Mouse (Mus musculus) embryonic facial prominence, embryonic 14.5 days (tissue): Measurements from ENCODE around the gene Plxna1. TPM values are rescaled to one million over a fixed set of nuclear protein-coding genes. Genes with fewer than 3 reads are reported as not detected.

ENCODE experiments used
- ATAC-seq: fragments of 200-750 bp; cut with Nextera tagmentation; 2 replicates; pipeline ENCODE4 v1.8.0; 2017; ENCODE audit warnings: low read depth, moderate number of reproducible peaks, moderate TSS enrichment
- DNase-seq: peaks from one replicate; pipeline ENCODE4 v3.0.0-alpha.2; 2015; ENCODE audit warnings: low spot score
- H3K27ac ChIP-seq: fragments of 300-500 bp; sonication (generic); replicated peaks from 2 replicates; pipeline ENCODE4 v1.5.1; 2014; ENCODE audit warnings: low read depth, mild to moderate bottlenecking, low read length, moderate library complexity
- H3K27me3 ChIP-seq: fragments of 300-500 bp; sonication (generic); replicated peaks from 2 replicates; pipeline ENCODE4 v1.6.1; 2014; ENCODE audit warnings: low read length; ENCODE audit not compliant: control insufficient read depth, insufficient read depth
- H3K36me3 ChIP-seq: fragments of 300-500 bp; sonication (generic); 2 replicates; pipeline ENCODE4 v1.6.1; 2014; ENCODE audit warnings: low read length, mixed read lengths; ENCODE audit not compliant: control insufficient read depth, insufficient read depth
- H3K4me1 ChIP-seq: fragments of 300-500 bp; sonication (generic); 2 replicates; pipeline ENCODE4 v1.6.1; 2014; ENCODE audit warnings: antibody characterized with exemption, low read length; ENCODE audit not compliant: control insufficient read depth, insufficient read depth
- H3K4me2 ChIP-seq: fragments of 300-500 bp; sonication (generic); 2 replicates; pipeline ENCODE4 v1.6.1; 2014; ENCODE audit warnings: low read depth, mild to moderate bottlenecking, low read length, moderate library complexity, mixed read lengths
- H3K4me3 ChIP-seq: fragments of 300-500 bp; sonication (generic); 2 replicates; pipeline ENCODE4 v1.5.1; 2014; ENCODE audit warnings: low read depth, mild to moderate bottlenecking, low read length
- H3K9ac ChIP-seq: fragments of 300-500 bp; sonication (generic); 2 replicates; pipeline ENCODE4 v1.6.1; 2014; ENCODE audit warnings: low read depth, mild to moderate bottlenecking, low read length, moderate library complexity, mixed read lengths
- H3K9me3 ChIP-seq: fragments of 300-500 bp; sonication (generic); 2 replicates; pipeline ENCODE4 v1.6.1; 2016; ENCODE audit warnings: low read length; ENCODE audit not compliant: control insufficient read depth
- WGBS: fragments of 180-500 bp; shearing (Covaris S2); extraction: QIAGEN DNeasy Blood & Tissue Kit; methylation state at CpG from one replicate; pipeline ENCODE4 v1.1.7; 2014; 5-methylcytosine and 5-hydroxymethylcytosine counted together
- polyA plus RNA-seq: library from polyadenylated mRNA; unstranded; fragments of >200 nt; fragmentation: Nextera tagmentation; extraction: Ambion mirVana; gene quantifications from 2 replicates; pipeline ENCODE4 v1.2.1, GENCODE M21; 2014

Gene Plxna1
- polyA plus RNA-seq, 1 experiment from 2014 or later, result 31.8 TPM

DNA sequence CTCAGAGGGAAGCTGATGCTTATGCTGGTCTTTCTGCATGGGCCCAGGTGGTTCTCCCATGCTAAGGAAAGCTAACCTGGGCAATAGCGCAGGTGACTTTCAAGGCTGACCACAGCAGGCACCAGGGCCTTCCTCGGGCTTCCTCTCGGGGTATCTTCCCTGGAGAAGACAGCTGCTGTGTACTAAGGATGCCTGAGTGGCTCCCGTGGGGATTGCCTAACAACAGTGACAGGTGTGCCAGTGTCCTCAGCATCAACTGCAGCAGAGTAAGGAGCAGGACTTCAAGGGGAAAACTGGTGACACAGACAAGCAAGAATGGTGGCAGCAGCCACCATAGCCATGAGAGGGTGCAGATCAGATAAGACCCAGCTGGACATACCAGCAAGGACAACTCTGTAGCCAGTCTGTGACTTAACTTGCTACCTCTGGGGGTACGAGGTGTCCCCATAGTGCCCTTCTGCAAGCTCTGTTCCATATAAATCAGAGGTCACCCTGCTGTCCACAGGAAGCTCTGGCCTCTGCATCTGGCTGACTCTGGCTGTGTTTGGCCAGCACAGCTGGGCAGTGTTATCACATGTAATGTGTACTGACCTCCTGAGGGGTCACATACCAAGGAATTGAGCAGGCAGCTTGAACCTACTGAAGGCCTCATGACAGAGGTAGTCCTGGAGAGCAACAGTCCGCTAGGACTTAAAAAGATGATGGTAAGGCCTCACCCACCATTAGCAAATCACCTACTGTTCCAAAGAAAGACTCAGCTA lies 54.0 kb downstream of the Plxna1 start:
- Histone ChIP-seq H3K4me3 (no peak overlapping the region), H3K9ac (no peak overlapping the region), H3K36me3 (no peaks in the 10 kb centered on the region), H3K9me3 (peaks cover 9% of the 10 kb centered on the region; the same call in 1 of the 2 replicates), H3K27me3 (no peaks in the 10 kb centered on the region), H3K4me1 (no peaks in the 10 kb centered on the region), H3K4me2 (no peak overlapping the region), H3K27ac (no peak overlapping the region)
- peak; percentile 14 for DNase-seq
- WGBS, result 56% methylated on average over 6 of the region's 6 CpGs
- ATAC-seq, result no peak

DNA sequence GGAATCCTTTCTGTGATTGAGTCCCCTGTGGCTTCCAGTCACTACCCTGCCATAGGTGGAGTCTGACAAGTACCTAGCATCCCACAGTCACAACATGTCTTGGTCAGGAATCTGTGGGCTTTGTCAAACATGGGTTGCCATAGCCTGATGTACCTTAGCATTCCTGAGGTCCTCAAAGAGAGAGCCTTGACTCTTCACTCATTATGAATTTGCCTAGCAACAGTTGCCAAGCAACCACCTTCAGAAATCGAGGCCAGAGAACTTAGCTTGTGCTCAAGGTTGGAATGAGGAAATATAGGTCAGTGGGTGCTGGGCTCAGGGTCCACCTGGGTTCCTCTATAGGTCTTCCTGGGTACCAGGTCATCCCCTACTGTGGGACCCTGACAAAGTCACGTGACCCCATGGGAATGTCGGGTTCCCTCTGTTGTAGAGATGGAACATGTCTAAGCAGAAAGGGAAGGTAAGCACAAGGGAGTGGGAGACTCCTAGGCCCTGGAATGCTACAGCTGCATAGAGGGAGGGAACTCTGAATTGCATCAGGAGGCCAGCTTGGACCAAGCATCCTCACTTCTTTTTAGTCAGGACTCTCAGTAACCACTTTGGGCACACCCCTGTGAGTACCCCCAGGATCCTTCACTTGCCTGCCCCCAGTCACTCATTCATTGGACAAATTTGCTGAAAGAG lies 57.9 kb downstream of the Plxna1 start:
- Histone ChIP-seq H3K27me3 (no peaks in the 10 kb centered on the region), H3K4me3 (no peak overlapping the region), H3K36me3 (no peaks in the 10 kb centered on the region), H3K4me1 (no peaks in the 10 kb centered on the region), H3K9ac (no peak overlapping the region), H3K4me2 (no peak overlapping the region), H3K27ac (no peak overlapping the region), H3K9me3 (peaks cover 9% of the 10 kb centered on the region; the same call in 1 of the 2 replicates)
- DNase-seq, result no peak
- 78% methylated on average over 3 of the region's 3 CpGs for WGBS
- no peak for ATAC-seq

DNA sequence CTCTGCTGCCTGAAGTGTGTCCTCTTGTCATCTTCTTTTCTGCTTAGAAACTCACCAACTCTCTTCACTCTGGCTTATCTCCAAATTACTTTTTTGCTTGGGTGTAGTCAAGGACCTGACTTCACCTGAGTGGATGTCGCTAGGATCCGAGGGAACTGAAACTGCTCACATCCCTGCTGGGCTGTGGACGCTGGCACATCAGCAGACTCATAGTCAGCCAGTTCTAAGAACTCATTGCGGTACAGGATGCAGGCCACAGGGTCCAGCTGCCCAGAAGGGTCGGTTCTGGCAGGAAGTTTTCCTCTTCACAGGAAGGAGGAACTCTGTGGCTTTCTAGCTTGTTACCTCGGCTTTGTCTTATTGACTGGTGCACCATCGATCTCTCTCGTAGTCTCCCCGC lies 62.6 kb downstream of the Plxna1 start:
- no peaks in the 10 kb centered on the region for H3K36me3 ChIP-seq
- H3K9me3 ChIP-seq, result no peaks in the 10 kb centered on the region
- no peak for ATAC-seq
- H3K4me2 ChIP-seq, result no peak overlapping the region
- 66% methylated on average over 9 of the region's 9 CpGs for WGBS
- H3K9ac ChIP-seq, result no peak overlapping the region
- no peaks in the 10 kb centered on the region for H3K4me1 ChIP-seq
- no peaks in the 10 kb centered on the region for H3K27me3 ChIP-seq
- no peak overlapping the region for H3K27ac ChIP-seq
- H3K4me3 ChIP-seq, result no peak overlapping the region
- DNase-seq, result no peak

DNA sequence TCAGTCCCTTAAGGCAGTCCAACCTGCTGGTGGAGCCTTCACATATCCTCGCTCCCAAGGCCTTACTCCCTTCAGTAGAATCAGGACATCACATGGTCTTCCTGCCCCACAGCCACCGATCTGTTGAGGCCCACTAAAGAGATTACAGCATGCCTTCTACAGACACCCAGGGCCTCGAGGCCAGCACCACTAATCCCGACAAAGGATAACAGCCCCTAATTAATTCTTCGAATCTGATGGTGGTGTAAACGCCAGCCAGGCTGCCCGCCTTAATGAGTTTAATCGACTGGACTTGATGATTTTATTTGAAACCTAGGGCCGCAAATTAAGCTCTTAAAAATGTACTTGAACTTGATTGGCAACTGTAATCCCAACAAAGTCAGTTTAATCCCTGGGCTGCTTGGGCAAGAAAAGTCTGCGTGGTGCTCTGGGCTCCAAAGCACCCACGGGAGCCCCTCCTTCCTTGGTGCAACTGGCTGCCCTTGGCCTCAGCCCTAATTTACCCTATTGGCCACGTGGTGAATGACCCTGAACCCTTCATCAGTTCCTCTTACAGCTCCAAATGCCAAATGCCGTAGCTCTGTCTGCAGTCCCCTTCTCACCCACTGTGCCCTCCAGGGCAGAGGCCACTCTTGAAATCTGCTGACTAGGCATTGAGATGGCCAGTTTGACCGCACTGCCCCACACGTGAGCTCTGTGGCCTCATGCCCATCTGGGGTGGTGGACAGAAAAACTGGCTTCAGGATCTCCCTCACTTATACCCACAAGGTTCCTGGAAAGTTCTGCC lies 65.3 kb downstream of the Plxna1 start:
- Histone ChIP-seq H3K36me3 (no peaks in the 10 kb centered on the region), H3K9ac (no peak overlapping the region), H3K27ac (no peak overlapping the region), H3K4me2 (no peak overlapping the region), H3K27me3 (no peaks in the 10 kb centered on the region), H3K4me3 (no peak overlapping the region), H3K4me1 (no peaks in the 10 kb centered on the region), H3K9me3 (no peaks in the 10 kb centered on the region)
- DNase-seq (no peak), ATAC-seq (no peak)
- WGBS, result 70% methylated on average over 15 of the region's 15 CpGs

DNA sequence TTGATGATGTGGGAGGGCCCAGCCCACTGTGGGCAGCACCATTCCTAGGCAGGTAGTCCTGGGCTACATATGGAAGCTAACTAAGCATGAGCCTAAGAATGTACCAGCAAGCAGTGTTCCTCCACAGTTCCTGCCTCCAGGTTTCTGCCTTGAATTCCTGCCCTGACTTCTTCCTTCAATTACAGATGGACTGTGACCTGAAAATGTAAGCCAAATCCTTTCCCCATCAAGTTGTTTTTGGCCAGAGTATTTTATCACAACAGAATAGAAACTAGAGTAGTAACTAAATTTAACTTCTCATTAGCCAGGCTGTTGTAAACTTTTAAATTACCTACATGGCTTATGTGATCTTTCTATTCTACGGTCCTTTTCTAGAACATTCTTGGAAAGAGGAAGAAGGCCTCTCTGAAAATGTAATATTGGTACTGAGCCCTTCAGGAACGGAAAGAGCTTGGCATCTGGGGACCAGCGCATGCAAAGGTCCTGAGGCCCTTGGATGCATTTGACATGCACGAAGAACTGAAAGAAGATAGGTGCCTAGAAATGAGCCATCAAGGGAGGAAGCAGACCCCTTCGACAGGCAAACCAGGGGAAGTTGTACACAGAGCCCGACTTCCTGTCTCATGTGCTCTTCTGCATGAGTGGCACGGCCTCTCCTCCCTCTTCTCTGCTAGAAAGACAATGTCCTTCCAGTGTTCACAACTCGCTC lies 66.3 kb downstream of the Plxna1 start:
- Histone ChIP-seq H3K9me3 (no peaks in the 10 kb centered on the region), H3K4me2 (no peak overlapping the region), H3K27me3 (no peaks in the 10 kb centered on the region), H3K4me3 (no peak overlapping the region), H3K36me3 (no peaks in the 10 kb centered on the region), H3K4me1 (no peaks in the 10 kb centered on the region), H3K9ac (no peak overlapping the region), H3K27ac (no peak overlapping the region)
- DNase-seq, result no peak
- 83% methylated on average over 8 of the region's 8 CpGs for WGBS
- no peak for ATAC-seq

DNA sequence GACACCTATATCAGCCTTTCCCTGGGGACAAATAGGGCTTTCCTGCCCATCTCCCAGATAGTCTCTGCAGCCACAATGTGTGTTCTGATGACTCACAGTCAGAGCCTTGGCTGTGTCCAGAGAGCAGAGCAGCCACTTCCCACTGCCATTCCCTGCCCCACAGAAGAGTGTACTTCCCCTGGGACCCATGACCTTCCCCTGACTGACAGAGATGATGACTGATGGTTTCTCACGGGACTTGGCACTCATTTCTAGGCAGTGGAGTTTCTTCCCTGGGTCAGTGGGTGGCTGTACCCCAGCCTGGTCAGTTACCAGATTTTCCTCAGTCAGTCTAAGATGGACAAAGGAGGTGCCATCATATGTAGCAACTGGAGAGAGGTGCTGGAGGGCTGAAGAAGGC lies 67.8 kb downstream of the Plxna1 start:
- WGBS, result 50% methylated on average over 1 of the region's 1 CpGs
- Histone ChIP-seq H3K9me3 (no peaks in the 10 kb centered on the region), H3K36me3 (no peaks in the 10 kb centered on the region), H3K4me1 (no peaks in the 10 kb centered on the region), H3K9ac (no peak overlapping the region), H3K4me2 (no peak overlapping the region), H3K27ac (no peak overlapping the region), H3K27me3 (no peaks in the 10 kb centered on the region), H3K4me3 (no peak overlapping the region)
- ATAC-seq (no peak), DNase-seq (no peak)

DNA sequence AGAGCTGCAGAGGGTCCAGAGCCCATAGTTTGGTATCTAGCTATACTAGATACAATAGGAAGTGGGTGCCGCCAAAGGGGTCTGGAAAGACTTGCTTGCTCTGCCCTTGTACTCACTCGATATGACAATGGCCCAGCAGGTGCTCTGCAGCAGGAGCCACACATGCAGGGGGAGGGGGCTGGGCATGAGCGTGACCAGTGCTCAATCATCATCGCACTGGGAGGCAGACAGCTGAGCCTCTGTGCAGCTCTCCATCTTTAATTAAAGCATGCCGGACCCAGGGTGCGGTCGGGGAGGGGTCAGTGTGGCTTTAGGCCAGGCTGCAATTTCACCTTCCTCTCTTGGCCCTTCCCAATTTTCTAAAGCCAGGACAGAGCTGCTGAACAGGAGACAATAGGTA lies 70.9 kb downstream of the Plxna1 start:
- Histone ChIP-seq H3K4me3 (no peak overlapping the region), H3K27me3 (no peaks in the 10 kb centered on the region), H3K9me3 (no peaks in the 10 kb centered on the region), H3K36me3 (no peaks in the 10 kb centered on the region), H3K27ac (no peak overlapping the region), H3K4me1 (peaks cover 4% of the 10 kb centered on the region; the same call in 1 of the 2 replicates), H3K9ac (no peak overlapping the region), H3K4me2 (no peak overlapping the region)
- ATAC-seq (no peak; the same call in 1 of the 2 replicates), DNase-seq (no peak)
- 22% methylated on average over 7 of the region's 7 CpGs for WGBS

DNA sequence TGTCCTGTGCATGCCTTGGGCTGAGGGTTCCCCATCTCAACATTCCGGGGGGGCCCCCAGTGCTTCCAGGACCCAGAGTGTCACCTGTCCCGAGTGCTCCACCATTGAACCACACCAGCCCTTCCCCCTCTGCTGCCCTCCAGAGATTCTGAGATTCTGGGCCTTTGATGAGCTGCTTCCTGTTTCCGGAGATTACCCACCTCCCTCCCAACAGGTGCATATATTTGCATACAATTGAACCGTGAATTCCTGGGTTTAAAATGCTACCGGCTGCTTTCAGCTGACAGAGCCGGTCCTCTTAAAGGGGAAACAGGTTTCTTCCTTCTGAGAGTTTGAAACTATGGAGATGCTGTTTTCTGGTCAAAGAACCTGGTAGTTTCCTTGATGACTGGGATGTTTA lies 74.3 kb downstream of the Plxna1 start:
- H3K27ac ChIP-seq, result no peak overlapping the region
- H3K4me3 ChIP-seq, result no peak overlapping the region
- 24% methylated on average over 6 of the region's 6 CpGs for WGBS
- no peaks in the 10 kb centered on the region for H3K9me3 ChIP-seq
- no peaks in the 10 kb centered on the region for H3K36me3 ChIP-seq
- no peak for ATAC-seq
- no peak for DNase-seq
- H3K9ac ChIP-seq, result no peak overlapping the region
- peaks cover 4% of the 10 kb centered on the region; the same call in 1 of the 2 replicates for H3K4me1 ChIP-seq
- H3K4me2 ChIP-seq, result no peak overlapping the region
- H3K27me3 ChIP-seq, result no peaks in the 10 kb centered on the region
